Mouse (Mus musculus) CH12.LX (cell line): ENCODE results near the gene Stk33.

ENCODE experiments used
- CTCF ChIP-seq, 2 experiments: IDR thresholded peaks in 1 of 2; conservative IDR thresholded peaks in 1 of 2; 2 replicates each; pipeline ENCODE4 v1.5.1; 2011 to 2012; ENCODE audit warnings: low read depth in 2 of 2, low read length in 2 of 2, improper control_type of control experiment in 1 of 2, inconsistent platforms in 1 of 2, mild to moderate bottlenecking in 1 of 2, moderate library complexity in 1 of 2
- EP300 ChIP-seq: IDR thresholded peaks from 2 replicates; pipeline ENCODE4 v1.6.1; 2011; ENCODE audit warnings: low read length, improper control_type of control experiment
- ETS1 ChIP-seq: conservative IDR thresholded peaks from 2 replicates; pipeline ENCODE4 v1.6.1; 2012; ENCODE audit warnings: low read depth, mild to moderate bottlenecking, inconsistent platforms, low read length, improper control_type of control experiment, moderate library complexity
- MYC ChIP-seq: IDR thresholded peaks from 2 replicates; pipeline ENCODE4 v1.6.1; 2011; ENCODE audit warnings: low read depth, mild to moderate bottlenecking, improper control_type of control experiment, low read length
- POLR2A ChIP-seq: IDR thresholded peaks from 2 replicates; pipeline ENCODE4 v1.6.1; 2011; ENCODE audit warnings: low read depth, mild to moderate bottlenecking, improper control_type of control experiment, low read length
- POLR2AphosphoS2 ChIP-seq: IDR thresholded peaks from 2 replicates; pipeline ENCODE4 v1.6.1; 2011; ENCODE audit warnings: low read depth, low read length, improper control_type of control experiment
- ZNF384 ChIP-seq: IDR thresholded peaks from 2 replicates; pipeline ENCODE4 v1.6.1; 2012; ENCODE audit warnings: low read depth, low read length, improper control_type of control experiment, inconsistent platforms

DNA sequence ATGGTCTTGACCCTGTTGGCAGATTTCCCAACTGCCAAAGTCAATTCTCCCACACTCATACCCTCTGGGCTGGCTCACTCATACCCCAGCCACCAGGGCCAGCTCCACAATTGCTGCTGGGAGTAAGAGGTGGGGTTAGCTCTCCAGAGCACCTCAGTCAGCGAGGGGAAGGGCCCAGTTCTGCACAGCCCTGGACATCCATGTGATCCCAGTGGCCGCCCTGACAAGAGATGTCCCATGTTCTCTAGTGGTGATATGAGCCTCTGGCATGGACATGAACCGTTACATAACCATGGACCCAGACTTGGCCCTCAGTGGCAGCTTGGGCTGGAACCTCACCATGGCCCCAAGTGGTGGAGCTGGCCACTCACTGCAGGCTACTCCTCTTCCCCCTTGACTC, 143.1 kb downstream of the Stk33 start:
- no peak for TF ChIP-seq POLR2AphosphoS2
- TF ChIP-seq ETS1: no peak
- no peak for TF ChIP-seq EP300
- TF ChIP-seq POLR2A: no peak
- TF ChIP-seq MYC: no peak
- TF ChIP-seq ZNF384: no peak
- no peak for TF ChIP-seq CTCF (conservative IDR thresholded peaks at IDR 0.05 in 1 of 2, IDR thresholded peaks at IDR 0.05 in 1 of 2; ENCODE audit: low read depth in 2 of 2, low read length in 2 of 2)
